Mouse (Mus musculus) lung, embryonic 15.5 days (tissue): ENCODE measurements around the gene Asb16. TPM values are rescaled to one million over a fixed set of nuclear protein-coding genes. Genes with fewer than 3 reads are reported as not detected.
A peak's percentile ranks its signal among the peaks of the same experiment; 100 is the strongest.

Experiments
- ATAC-seq: fragments of 200-750 bp; cut with Nextera tagmentation; 2 replicates; pipeline ENCODE4 v1.8.0; 2017; ENCODE audit warnings: moderate number of reproducible peaks, borderline replicate concordance; ENCODE audit not compliant: low FRiP score, low TSS enrichment; ENCODE audit errors: extremely low read depth
- H3K27ac ChIP-seq: fragments of 300-500 bp; sonication (generic); 2 replicates; pipeline ENCODE4 v1.5.1; 2015; ENCODE audit warnings: moderate library complexity, mild to moderate bottlenecking, inconsistent platforms
- H3K27me3 ChIP-seq: fragments of 300-500 bp; sonication (generic); 2 replicates; pipeline ENCODE4 v1.6.1; 2015; ENCODE audit warnings: inconsistent platforms
- H3K36me3 ChIP-seq: fragments of 300-500 bp; sonication (generic); 2 replicates; pipeline ENCODE4 v1.6.1; 2015; ENCODE audit warnings: inconsistent platforms
- H3K4me1 ChIP-seq: fragments of 300-500 bp; sonication (generic); 2 replicates; pipeline ENCODE4 v1.6.1; 2015; ENCODE audit warnings: inconsistent platforms
- H3K4me2 ChIP-seq: fragments of 300-500 bp; sonication (generic); 2 replicates; pipeline ENCODE4 v1.6.1; 2015; ENCODE audit warnings: inconsistent platforms, mild to moderate bottlenecking, moderate library complexity
- H3K4me3 ChIP-seq: fragments of 300-500 bp; sonication (generic); 2 replicates; pipeline ENCODE4 v1.5.1; 2015; ENCODE audit warnings: mild to moderate bottlenecking, inconsistent platforms
- H3K9ac ChIP-seq: fragments of 300-500 bp; sonication (generic); 2 replicates; pipeline ENCODE4 v1.6.1; 2015; ENCODE audit warnings: inconsistent platforms
- H3K9me3 ChIP-seq: fragments of 300-500 bp; sonication (generic); 2 replicates; pipeline ENCODE4 v1.6.1; 2016; ENCODE audit warnings: inconsistent platforms
- WGBS: fragments of 180-500 bp; shearing (Covaris S2); methylation state at CpG from one replicate; pipeline ENCODE4 v1.1.7; 2015; 5-methylcytosine and 5-hydroxymethylcytosine counted together
- polyA plus RNA-seq: library from polyadenylated mRNA; unstranded; fragments of >200 nt; fragmentation: Nextera tagmentation; extraction: Ambion mirVana; gene quantifications from 2 replicates; pipeline ENCODE4 v1.2.1, GENCODE M21; 2015

Asb16 gene
- polyA plus RNA-seq, 1 experiment from 2014 or later, result 0.10 TPM

- no peaks in the 10 kb centered on the region for H3K27me3 ChIP-seq
- H3K4me2 ChIP-seq, result no peak overlapping the region
- H3K9ac ChIP-seq, result no peak overlapping the region
- peaks cover 24% of the 10 kb centered on the region for H3K36me3 ChIP-seq
- no peak overlapping the region for H3K4me3 ChIP-seq
- peaks cover 5% of the 10 kb centered on the region for H3K4me1 ChIP-seq
- 43% methylated on average over 2 of the region's 2 CpGs for WGBS
- H3K9me3 ChIP-seq, result no peaks in the 10 kb centered on the region
- H3K27ac ChIP-seq, result no peak overlapping the region
- no peak for ATAC-seq
Observed at GRCm38 (mm10) chr11:102304141-102304540, 35.6 kb downstream of the Asb16 start.

- Histone ChIP-seq H3K9ac (no peak overlapping the region), H3K27ac (no peak overlapping the region), H3K27me3 (no peaks in the 10 kb centered on the region), H3K4me2 (no peak overlapping the region), H3K4me3 (no peak overlapping the region), H3K9me3 (no peaks in the 10 kb centered on the region), H3K36me3 (peaks cover 35% of the 10 kb centered on the region), H3K4me1 (peaks cover 17% of the 10 kb centered on the region)
- ATAC-seq, result no peak
- 38% methylated on average over 3 of the region's 3 CpGs for WGBS
Observed at GRCm38 (mm10) chr11:102305359-102305758, 36.8 kb downstream of the Asb16 start.

GRCm38 (mm10) chr11:102308104-102308503, 39.6 kb downstream of the Asb16 start:
- 82% methylated on average over 9 of the region's 9 CpGs for WGBS
- Histone ChIP-seq H3K9me3 (no peaks in the 10 kb centered on the region), H3K4me3 (no peak overlapping the region), H3K36me3 (peaks cover 47% of the 10 kb centered on the region), H3K4me2 (no peak overlapping the region), H3K27me3 (no peaks in the 10 kb centered on the region), H3K4me1 (peaks cover 25% of the 10 kb centered on the region), H3K27ac (no peak overlapping the region), H3K9ac (no peak overlapping the region)
- ATAC-seq, result no peak

GRCm38 (mm10) chr11:102308979-102309378, 40.4 kb downstream of the Asb16 start:
- peak overlapping the region; percentile 41 for H3K4me3 ChIP-seq
- peak; percentile 93 for ATAC-seq
- no peaks in the 10 kb centered on the region for H3K9me3 ChIP-seq
- peak overlapping the region; percentile 68 for H3K27ac ChIP-seq
- H3K4me2 ChIP-seq, result peak overlapping the region; percentile 68
- H3K4me1 ChIP-seq, result peaks cover 25% of the 10 kb centered on the region
- 1% methylated on average over 27 of the region's 27 CpGs for WGBS
- no peaks in the 10 kb centered on the region for H3K27me3 ChIP-seq
- 0 out of 2 replicates have a peak overlapping the region, but pooled peaks have one; percentile 4 for H3K9ac ChIP-seq
- H3K36me3 ChIP-seq, result peaks cover 55% of the 10 kb centered on the region

- Histone ChIP-seq H3K27ac (peak overlapping the region; percentile 68; the same call in 1 of the 2 replicates), H3K36me3 (peaks cover 66% of the 10 kb centered on the region), H3K9me3 (no peaks in the 10 kb centered on the region), H3K27me3 (no peaks in the 10 kb centered on the region), H3K4me2 (peak overlapping the region; percentile 68), H3K4me3 (peak overlapping the region; percentile 41), H3K4me1 (peaks cover 25% of the 10 kb centered on the region), H3K9ac (0 out of 2 replicates have a peak overlapping the region, but pooled peaks have one; percentile 4)
- WGBS, result 81% methylated on average over 22 of the region's 22 CpGs
- ATAC-seq, result no peak
Observed at GRCm38 (mm10) chr11:102309821-102310617, 41.5 kb downstream of the Asb16 start.

GRCm38 (mm10) chr11:102310768-102311695, 42.5 kb downstream of the Asb16 start:
- Histone ChIP-seq H3K27me3 (no peaks in the 10 kb centered on the region), H3K36me3 (peaks cover 65% of the 10 kb centered on the region), H3K9me3 (no peaks in the 10 kb centered on the region), H3K4me1 (peaks cover 34% of the 10 kb centered on the region), H3K4me3 (no peak overlapping the region), H3K4me2 (no peak overlapping the region; the same call in 1 of the 2 replicates), H3K9ac (no peak overlapping the region), H3K27ac (no peak overlapping the region)
- 45% methylated on average over 38 of the region's 38 CpGs for WGBS
- ATAC-seq, result no peak

DNA sequence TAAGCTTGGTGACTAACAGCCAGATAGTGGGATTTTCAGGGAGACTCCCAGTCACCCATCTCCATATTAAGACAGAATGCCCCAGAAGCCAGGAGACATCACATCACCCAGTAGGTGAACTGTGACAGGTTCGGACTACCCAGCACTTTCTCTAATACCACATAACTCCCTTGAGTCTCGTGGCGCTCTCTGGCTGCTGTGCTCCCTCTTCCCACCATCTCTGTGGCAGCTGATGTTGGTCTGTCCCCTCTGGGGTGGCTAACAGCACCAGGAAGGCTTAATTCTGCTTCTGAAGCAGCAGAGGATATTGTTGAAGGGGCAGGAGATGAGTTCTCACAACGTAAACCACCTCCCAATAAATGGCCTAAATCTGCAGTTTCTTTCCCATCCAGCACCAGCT, 43.4 kb downstream of the Asb16 start:
- Histone ChIP-seq H3K36me3 (peaks cover 56% of the 10 kb centered on the region), H3K27me3 (no peaks in the 10 kb centered on the region), H3K9me3 (no peaks in the 10 kb centered on the region), H3K27ac (no peak overlapping the region), H3K4me2 (no peak overlapping the region), H3K9ac (no peak overlapping the region), H3K4me3 (no peak overlapping the region), H3K4me1 (peaks cover 39% of the 10 kb centered on the region)
- WGBS, result 86% methylated on average over 4 of the region's 4 CpGs
- ATAC-seq, result no peak

DNA sequence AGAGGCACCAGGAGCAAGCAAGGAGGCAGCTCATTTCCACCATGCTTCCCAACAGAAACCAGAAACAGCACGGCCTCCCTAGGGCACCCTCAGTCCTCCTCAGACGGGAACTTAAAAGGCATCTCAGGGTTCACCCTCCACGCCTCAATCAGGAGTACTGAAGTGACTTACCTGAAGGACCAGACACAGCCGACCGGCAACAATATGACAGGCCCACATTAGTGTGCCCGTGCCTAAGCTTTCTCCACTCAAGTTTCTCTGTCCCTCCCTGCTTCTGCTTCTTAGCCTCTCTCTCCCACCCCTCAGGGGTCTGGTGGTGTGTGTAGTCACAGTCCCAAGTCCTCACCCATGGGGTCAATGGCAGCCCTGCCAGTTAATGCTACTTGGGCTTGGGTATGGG, 44.0 kb downstream of the Asb16 start:
- no peak overlapping the region for H3K4me2 ChIP-seq
- no peak overlapping the region for H3K9ac ChIP-seq
- H3K36me3 ChIP-seq, result peaks cover 50% of the 10 kb centered on the region
- no peak overlapping the region for H3K27ac ChIP-seq
- no peaks in the 10 kb centered on the region for H3K9me3 ChIP-seq
- no peaks in the 10 kb centered on the region for H3K27me3 ChIP-seq
- WGBS, result 89% methylated on average over 6 of the region's 6 CpGs
- ATAC-seq, result no peak
- no peak overlapping the region for H3K4me3 ChIP-seq
- H3K4me1 ChIP-seq, result peaks cover 39% of the 10 kb centered on the region

- Histone ChIP-seq H3K4me2 (no peak overlapping the region), H3K27me3 (no peaks in the 10 kb centered on the region), H3K9me3 (no peaks in the 10 kb centered on the region), H3K27ac (no peak overlapping the region), H3K4me1 (peaks cover 33% of the 10 kb centered on the region), H3K4me3 (no peak overlapping the region), H3K36me3 (peaks cover 43% of the 10 kb centered on the region), H3K9ac (no peak overlapping the region)
- no peak for ATAC-seq
- 86% methylated on average over 12 of the region's 12 CpGs for WGBS
Observed at GRCm38 (mm10) chr11:102314321-102314720, 45.8 kb downstream of the Asb16 start.

- Histone ChIP-seq H3K4me1 (peaks cover 25% of the 10 kb centered on the region), H3K27me3 (no peaks in the 10 kb centered on the region), H3K9me3 (no peaks in the 10 kb centered on the region), H3K4me3 (peak overlapping the region; percentile 99), H3K9ac (peak overlapping the region; percentile 100), H3K4me2 (peak overlapping the region; percentile 90), H3K27ac (peak overlapping the region; percentile 99), H3K36me3 (peaks cover 32% of the 10 kb centered on the region)
- WGBS, result 12% methylated on average over 14 of the region's 14 CpGs
- ATAC-seq, result no peak; the same call in 1 of the 2 replicates
Observed at GRCm38 (mm10) chr11:102315690-102316571, 47.4 kb downstream of the Asb16 start.
